Mouse (Mus musculus): ENCODE results near the gene Dio1. TPM values are rescaled to one million over a fixed set of nuclear protein-coding genes. Genes with fewer than 3 reads are reported as not detected.

The Dio1 gene
- polyA plus RNA-seq, 1 experiment from 2014 or later: 2.3 TPM

- H3K9me3 ChIP-seq (replicated peaks; ENCODE audit: low read length): no peaks in the 10 kb centered on the region
- no peaks in the 10 kb centered on the region for H3K27me3 ChIP-seq (ENCODE audit: insufficient read depth, low read length)
- H3K4me2 ChIP-seq (ENCODE audit: low read length): no peak overlapping the region
- TF ChIP-seq CTCF (IDR thresholded peaks at IDR 0.05; ENCODE audit: low read depth): no peak
- 76% methylated on average over 7 of the region's 7 CpGs for WGBS
- no peaks in the 10 kb centered on the region for H3K36me3 ChIP-seq (ENCODE audit: insufficient read depth, low read length)
- H3K9ac ChIP-seq (ENCODE audit: low read depth, low read length): no peak overlapping the region
- no peak overlapping the region for H3K27ac ChIP-seq
- ATAC-seq (replicated peaks; ENCODE audit: low FRiP score, low read depth) (no peak), DNase-seq (ENCODE audit: low spot score) (no peak)
- H3K4me1 ChIP-seq (replicated peaks; ENCODE audit: insufficient read depth, low read length): no peaks in the 10 kb centered on the region
- no peak overlapping the region for H3K4me3 ChIP-seq (replicated peaks; ENCODE audit: low read depth, low read length)
These were observed 7.1 kb downstream of the Dio1 start for GRCm38 (mm10) chr4:107299779-107300340.

GRCm38 (mm10) chr4:107298071-107298606 lies 8.8 kb downstream of the Dio1 start:
- H3K4me1 ChIP-seq (replicated peaks; ENCODE audit: insufficient read depth, low read length): no peaks in the 10 kb centered on the region
- no peaks in the 10 kb centered on the region for H3K36me3 ChIP-seq (ENCODE audit: insufficient read depth, low read length)
- H3K27me3 ChIP-seq (ENCODE audit: insufficient read depth, low read length): no peaks in the 10 kb centered on the region
- WGBS: 76% methylated on average over 8 of the region's 8 CpGs
- no peak overlapping the region for H3K9ac ChIP-seq (ENCODE audit: low read depth, low read length)
- DNase-seq (ENCODE audit: low spot score): no peak
- ATAC-seq (replicated peaks; ENCODE audit: low FRiP score, low read depth): no peak
- no peak for TF ChIP-seq CTCF (IDR thresholded peaks at IDR 0.05; ENCODE audit: low read depth)
- no peaks in the 10 kb centered on the region for H3K9me3 ChIP-seq (replicated peaks; ENCODE audit: low read length)
- no peak overlapping the region for H3K27ac ChIP-seq
- no peak overlapping the region for H3K4me2 ChIP-seq (ENCODE audit: low read length)
- no peak overlapping the region for H3K4me3 ChIP-seq (replicated peaks; ENCODE audit: low read depth, low read length)

DNA sequence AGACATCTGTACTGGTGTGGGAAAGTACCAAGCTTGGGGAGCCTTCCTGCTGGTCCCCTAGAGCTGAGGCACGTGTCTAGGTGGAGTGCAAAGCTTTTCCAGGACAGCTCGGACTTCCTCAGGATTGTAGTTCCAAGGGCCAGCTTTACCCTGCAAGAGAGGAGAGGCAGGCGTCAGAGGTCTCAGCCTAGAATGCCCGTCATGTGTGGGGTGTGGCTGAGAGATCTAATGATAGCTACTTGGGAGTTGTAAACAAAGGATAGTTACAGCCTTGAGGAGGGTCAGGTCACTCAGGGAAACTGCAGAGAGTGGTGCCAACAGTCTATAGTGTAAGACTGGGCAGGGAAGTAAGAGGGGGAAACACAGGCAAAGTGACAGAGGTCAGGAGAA lies 14.7 kb downstream of the Dio1 start:
- no peak for DNase-seq (ENCODE audit: low spot score)
- Histone ChIP-seq H3K4me1 (replicated peaks; ENCODE audit: insufficient read depth, low read length) (no peaks in the 10 kb centered on the region), H3K9ac (ENCODE audit: low read depth, low read length) (no peak overlapping the region), H3K9me3 (replicated peaks; ENCODE audit: low read length) (no peaks in the 10 kb centered on the region), H3K36me3 (ENCODE audit: insufficient read depth, low read length) (no peaks in the 10 kb centered on the region), H3K27ac (no peak overlapping the region), H3K27me3 (ENCODE audit: insufficient read depth, low read length) (no peaks in the 10 kb centered on the region), H3K4me3 (replicated peaks; ENCODE audit: low read depth, low read length) (no peak overlapping the region), H3K4me2 (ENCODE audit: low read length) (no peak overlapping the region)
- 24% methylated on average over 4 of the region's 4 CpGs for WGBS
- ATAC-seq (replicated peaks; ENCODE audit: low FRiP score, low read depth): no peak
- TF ChIP-seq CTCF (IDR thresholded peaks at IDR 0.05; ENCODE audit: low read depth): no peak

DNA sequence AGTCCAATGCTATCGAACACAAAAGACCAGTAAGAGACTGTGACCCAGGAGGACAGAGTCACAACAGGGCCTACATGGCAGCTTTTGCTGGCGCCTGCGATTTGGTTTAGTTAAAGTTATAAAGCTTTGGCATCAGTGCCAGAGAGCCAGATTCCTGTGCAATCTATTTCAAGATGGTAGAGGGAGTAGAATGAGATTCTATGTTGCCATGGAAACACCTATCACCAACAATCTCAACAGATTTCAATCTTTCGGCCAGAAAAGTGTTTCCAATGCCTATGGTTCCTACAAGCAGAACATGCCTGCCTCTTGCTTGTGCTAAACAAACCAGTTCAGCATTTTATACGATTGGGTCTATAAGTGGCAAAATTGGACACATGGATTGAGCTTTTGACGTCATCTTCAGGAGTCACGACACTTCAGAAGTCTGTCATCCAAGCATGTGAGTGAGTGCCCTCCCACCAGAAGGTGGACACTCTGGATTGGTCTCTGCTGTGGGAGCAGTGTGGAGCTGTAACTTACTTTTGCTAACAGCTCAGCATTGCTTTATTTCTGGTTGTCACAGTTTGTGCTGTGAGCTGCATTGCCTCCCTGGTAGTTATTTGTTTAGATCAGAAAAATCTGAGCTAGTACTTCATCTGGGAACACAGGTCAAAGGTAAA lies 15.2 kb downstream of the Dio1 start:
- no peaks in the 10 kb centered on the region for H3K36me3 ChIP-seq (ENCODE audit: insufficient read depth, low read length)
- no peak for TF ChIP-seq CTCF (IDR thresholded peaks at IDR 0.05; ENCODE audit: low read depth)
- H3K9me3 ChIP-seq (replicated peaks; ENCODE audit: low read length): no peaks in the 10 kb centered on the region
- DNase-seq (ENCODE audit: low spot score) (no peak), ATAC-seq (replicated peaks; ENCODE audit: low FRiP score, low read depth) (no peak)
- no peak overlapping the region for H3K27ac ChIP-seq
- no peak overlapping the region for H3K4me3 ChIP-seq (replicated peaks; ENCODE audit: low read depth, low read length)
- WGBS: 80% methylated on average over 7 of the region's 7 CpGs
- no peak overlapping the region for H3K9ac ChIP-seq (ENCODE audit: low read depth, low read length)
- no peaks in the 10 kb centered on the region for H3K4me1 ChIP-seq (replicated peaks; ENCODE audit: insufficient read depth, low read length)
- H3K4me2 ChIP-seq (ENCODE audit: low read length): no peak overlapping the region
- no peaks in the 10 kb centered on the region for H3K27me3 ChIP-seq (ENCODE audit: insufficient read depth, low read length)

DNA sequence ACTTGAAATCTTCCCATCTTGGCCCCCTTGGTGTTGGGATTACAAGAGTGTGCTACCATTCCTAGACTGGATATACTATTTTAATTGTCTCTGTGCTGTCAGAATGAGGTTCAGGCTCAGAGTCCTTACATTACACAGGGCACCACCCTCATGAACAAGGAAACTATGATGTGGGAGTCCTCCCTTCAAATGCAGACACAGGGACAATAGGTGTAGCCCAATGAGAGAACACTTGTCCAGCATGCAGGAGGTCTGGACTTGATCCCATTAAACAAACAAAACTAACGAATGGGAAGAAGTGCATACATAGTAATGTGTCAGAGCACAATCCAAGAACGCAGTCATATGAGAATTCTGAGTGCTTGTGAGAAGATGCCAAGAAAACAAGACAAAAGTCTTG lies 19.5 kb downstream of the Dio1 start:
- no peak for DNase-seq (ENCODE audit: low spot score)
- H3K9ac ChIP-seq (ENCODE audit: low read depth, low read length): no peak overlapping the region
- H3K27me3 ChIP-seq (ENCODE audit: insufficient read depth, low read length): no peaks in the 10 kb centered on the region
- no peak for TF ChIP-seq CTCF (IDR thresholded peaks at IDR 0.05; ENCODE audit: low read depth)
- ATAC-seq (replicated peaks; ENCODE audit: low FRiP score, low read depth): no peak
- H3K27ac ChIP-seq: no peak overlapping the region
- H3K9me3 ChIP-seq (replicated peaks; ENCODE audit: low read length): no peaks in the 10 kb centered on the region
- no peaks in the 10 kb centered on the region for H3K36me3 ChIP-seq (ENCODE audit: insufficient read depth, low read length)
- no peaks in the 10 kb centered on the region for H3K4me1 ChIP-seq (replicated peaks; ENCODE audit: insufficient read depth, low read length)
- WGBS: 80% methylated on average over 2 of the region's 2 CpGs
- H3K4me3 ChIP-seq (replicated peaks; ENCODE audit: low read depth, low read length): no peak overlapping the region
- H3K4me2 ChIP-seq (ENCODE audit: low read length): no peak overlapping the region

- Histone ChIP-seq H3K4me2 (ENCODE audit: low read length) (no peak overlapping the region), H3K4me1 (replicated peaks; ENCODE audit: insufficient read depth, low read length) (no peaks in the 10 kb centered on the region), H3K9ac (ENCODE audit: low read depth, low read length) (no peak overlapping the region), H3K9me3 (replicated peaks; ENCODE audit: low read length) (no peaks in the 10 kb centered on the region), H3K27me3 (ENCODE audit: insufficient read depth, low read length) (no peaks in the 10 kb centered on the region), H3K36me3 (ENCODE audit: insufficient read depth, low read length) (no peaks in the 10 kb centered on the region), H3K4me3 (replicated peaks; ENCODE audit: low read depth, low read length) (no peak overlapping the region), H3K27ac (no peak overlapping the region)
- DNase-seq (ENCODE audit: low spot score) (no peak), ATAC-seq (replicated peaks; ENCODE audit: low FRiP score, low read depth) (no peak)
- 97% methylated on average over 8 of the region's 8 CpGs for WGBS
- TF ChIP-seq CTCF (IDR thresholded peaks at IDR 0.05; ENCODE audit: low read depth): no peak
These were observed 20.6 kb downstream of the Dio1 start for GRCm38 (mm10) chr4:107286386-107286785.
